Comparison of ENCODE assay signal across 8 mouse cellular contexts in genomic region chr7:102249531-102249895, GRCm38 (mm10). TPM values are rescaled to one million over a fixed set of nuclear protein-coding genes. Genes with fewer than 3 reads are reported as not detected.
DNase-seq lines count a peak whose midpoint lies in the region; ATAC-seq and TF ChIP-seq lines count a peak whose summit lies in the region.

No protein-coding gene starts in this region.

- H3K4me2 ChIP-seq in forebrain, embryonic 13.5 days, result peak overlapping the region; percentile 67
- H3K4me2 ChIP-seq in liver, embryonic 14.5 days (ENCODE audit: low read depth), result peak overlapping the region; percentile 95

- no peak for TF ChIP-seq EP300 in liver, embryonic 14.5 days (IDR thresholded peaks at IDR 0.05; ENCODE audit: low read depth)

- H3K36me3 ChIP-seq in forebrain, embryonic 13.5 days (ENCODE audit: poor library complexity, severe bottlenecking), result no peaks in the 10 kb centered on the region
- H3K36me3 ChIP-seq in liver, embryonic 14.5 days (replicated peaks; ENCODE audit: control insufficient read depth, insufficient read depth, low read depth), result no peaks in the 10 kb centered on the region

- peak; percentile 65 for DNase-seq in kidney, postnatal 10 days
- no peak for DNase-seq in kidney, postnatal 36 days
- peak; percentile 65 for DNase-seq in R1 (ENCODE audit: low read depth, low spot score)
- DNase-seq in liver, embryonic 14.5 days (ENCODE audit: low read depth in 3 of 3, low spot score in 3 of 3), result no peak
- DNase-seq in retina, embryonic 14.5 days (ENCODE audit: low spot score), result peak; percentile 61
- DNase-seq in right cerebral cortex, postnatal 36 days (ENCODE audit: low spot score in 2 of 2), result no peak
- no peak for DNase-seq in layer of hippocampus, adult 9-11 months

- H3K9me3 ChIP-seq in forebrain, embryonic 13.5 days (replicated peaks), result no peaks in the 10 kb centered on the region
- no peaks in the 10 kb centered on the region for H3K9me3 ChIP-seq in liver, embryonic 14.5 days (ENCODE audit: control insufficient read depth, low read length)

- TF ChIP-seq CTCF in liver, embryonic 14.5 days (IDR thresholded peaks at IDR 0.05; ENCODE audit: low read depth), result no peak

- H3K9ac ChIP-seq in forebrain, embryonic 13.5 days, result peak overlapping the region; percentile 76
- peak overlapping the region; percentile 89 for H3K9ac ChIP-seq in liver, embryonic 14.5 days (replicated peaks)

- peak overlapping the region; percentile 72 for H3K27ac ChIP-seq in forebrain, embryonic 13.5 days
- peak overlapping the region; percentile 95 for H3K27ac ChIP-seq in liver, embryonic 14.5 days

- ATAC-seq in forebrain, embryonic 13.5 days, result peak; percentile 37
- peak; percentile 40 for ATAC-seq in liver, embryonic 14.5 days (ENCODE audit: insufficient read depth)

- under 1% methylated on average over 23 of the region's 23 CpGs for WGBS in forebrain, embryonic 13.5 days
- WGBS in liver, embryonic 14.5 days (ENCODE audit: insufficient replicate concordance), result under 1% methylated on average over 23 of the region's 23 CpGs

- H3K4me1 ChIP-seq in forebrain, embryonic 13.5 days, result peaks cover 39% of the 10 kb centered on the region
- H3K4me1 ChIP-seq in liver, embryonic 14.5 days (replicated peaks; ENCODE audit: control insufficient read depth in 2 of 2, insufficient read depth in 2 of 2, low read length in 1 of 2), result peaks cover 45 to 55% of the 10 kb centered on the region in 2 experiments

- peak overlapping the region; percentile 52 for H3K4me3 ChIP-seq in forebrain, embryonic 13.5 days
- H3K4me3 ChIP-seq in liver, embryonic 14.5 days (ENCODE audit: insufficient read depth in 1 of 2, low read depth in 2 of 2, low read length in 2 of 2), result peak overlapping the region; percentile 83 to 95

- H3K27me3 ChIP-seq in forebrain, embryonic 13.5 days, result no peaks in the 10 kb centered on the region
- no peaks in the 10 kb centered on the region for H3K27me3 ChIP-seq in liver, embryonic 14.5 days (ENCODE audit: control insufficient read depth, insufficient read depth, low read length)

RNA-seq across cellular contexts. Expression of gene Rhog, which starts 6.3 kb away (rescaled TPM):
- 18.4 and 20.2 TPM in 2 replicates for polyA plus RNA-seq in forebrain, embryonic 13.5 days (2015; fragmentation: Nextera tagmentation; extraction: Ambion mirVana)
- 31.4 and 35.9 TPM in 2 replicates for polyA plus RNA-seq in liver, embryonic 14.5 days (2012; rRNA removed)
- 53.4 and 55.6 TPM in 2 replicates for polyA plus RNA-seq in liver, embryonic 14.5 days (2014; fragmentation: Nextera tagmentation; extraction: Ambion mirVana)

RNA-seq across cellular contexts. Expression of gene Stim1, which starts 18.1 kb away (rescaled TPM):
- polyA plus RNA-seq in forebrain, embryonic 13.5 days (2015; fragmentation: Nextera tagmentation; extraction: Ambion mirVana), result 8.2 and 8.3 TPM in 2 replicates
- 6.9 and 7.9 TPM in 2 replicates for polyA plus RNA-seq in liver, embryonic 14.5 days (2012; rRNA removed)
- polyA plus RNA-seq in liver, embryonic 14.5 days (2014; fragmentation: Nextera tagmentation; extraction: Ambion mirVana), result 9.3 and 11.2 TPM in 2 replicates

RNA-seq across cellular contexts. Expression of gene Pgap2, which starts 39.5 kb away (rescaled TPM):
- 50.6 and 52.4 TPM in 2 replicates for polyA plus RNA-seq in forebrain, embryonic 13.5 days (2015; fragmentation: Nextera tagmentation; extraction: Ambion mirVana)
- polyA plus RNA-seq in liver, embryonic 14.5 days (2012; rRNA removed), result 14.5 and 15.4 TPM in 2 replicates
- polyA plus RNA-seq in liver, embryonic 14.5 days (2014; fragmentation: Nextera tagmentation; extraction: Ambion mirVana), result 18.0 and 20.2 TPM in 2 replicates

RNA-seq across cellular contexts. Expression of gene Nup98, which starts 39.5 kb away (rescaled TPM):
- polyA plus RNA-seq in forebrain, embryonic 13.5 days (2015; fragmentation: Nextera tagmentation; extraction: Ambion mirVana), result 27.2 and 30.0 TPM in 2 replicates
- 7.0 and 8.8 TPM in 2 replicates for polyA plus RNA-seq in liver, embryonic 14.5 days (2012; rRNA removed)
- polyA plus RNA-seq in liver, embryonic 14.5 days (2014; fragmentation: Nextera tagmentation; extraction: Ambion mirVana), result 16.3 and 17.4 TPM in 2 replicates

Comparison
In these comparisons a context has a peak if more than half of its experiments do, and no peak if none do; other contexts are left out.
1. DNase-seq: peak in kidney, postnatal 10 days (single experiment), R1 (single experiment) and retina, embryonic 14.5 days (single experiment); none in kidney, postnatal 36 days (0 of 2), liver, embryonic 14.5 days (0 of 3), right cerebral cortex, postnatal 36 days (0 of 2) and layer of hippocampus, adult 9-11 months (single experiment).